15 mouse cellular contexts compared by ENCODE assay signal in genomic region chr7:110739764-110740163, GRCm38 (mm10). TPM values are rescaled to one million over a fixed set of nuclear protein-coding genes. Genes with fewer than 3 reads are reported as not detected.
DNase-seq lines count a peak whose midpoint lies in the region; ATAC-seq and TF ChIP-seq lines count a peak whose summit lies in the region.
"Had no signal": no experiment of that assay in that cellular context is flagged by ENCODE, and none has a peak within 500 bp of the region (broad histone marks: within the 10 kb centered on the region; RNA-seq: fewer than 3 reads in every experiment).

No protein-coding gene starts in this region.

- 48% methylated on average over 5 of the region's 5 CpGs for WGBS in forebrain, postnatal 0 days
- WGBS in forebrain, embryonic 12.5 days: 57% methylated on average over 5 of the region's 5 CpGs
- 42% methylated on average over 5 of the region's 5 CpGs for WGBS in lung, postnatal 0 days
- WGBS in hindbrain, embryonic 12.5 days: 30% methylated on average over 5 of the region's 5 CpGs
- WGBS in neural tube, embryonic 14.5 days: 39% methylated on average over 5 of the region's 5 CpGs

- TF ChIP-seq CTCF in forebrain, postnatal 0 days (IDR thresholded peaks at IDR 0.05; ENCODE audit: low read depth): no peak
- TF ChIP-seq CTCF in lung, postnatal 0 days (IDR thresholded peaks at IDR 0.05): no peak

- no peak overlapping the region; the same call in 1 of the 2 replicates for H3K9ac ChIP-seq in forebrain, postnatal 0 days
- H3K9ac ChIP-seq in forebrain, embryonic 12.5 days: no peak overlapping the region
- no peak overlapping the region for H3K9ac ChIP-seq in lung, postnatal 0 days (replicated peaks; ENCODE audit: low read depth)
- no peak overlapping the region for H3K9ac ChIP-seq in hindbrain, embryonic 12.5 days
- no peak overlapping the region for H3K9ac ChIP-seq in neural tube, embryonic 14.5 days (replicated peaks; ENCODE audit: low read depth, low read length)
- H3K9ac ChIP-seq: embryonic facial prominence, embryonic 12.5 days; liver, embryonic 12.5 days had no signal

- peak overlapping the region; percentile 64 for H3K27ac ChIP-seq in forebrain, postnatal 0 days (ENCODE audit: low read depth, low read length)
- H3K27ac ChIP-seq in forebrain, embryonic 12.5 days: no peak overlapping the region
- H3K27ac ChIP-seq in lung, postnatal 0 days (ENCODE audit: low read length): no peak overlapping the region
- H3K27ac ChIP-seq in hindbrain, embryonic 12.5 days: 0 out of 2 replicates have a peak overlapping the region, but pooled peaks have one; percentile 6
- no peak overlapping the region for H3K27ac ChIP-seq in neural tube, embryonic 14.5 days (ENCODE audit: low read depth, low read length)
- H3K27ac ChIP-seq: embryonic facial prominence, embryonic 12.5 days; heart, embryonic 10.5 days; liver, embryonic 12.5 days had no signal

- no peaks in the 10 kb centered on the region for H3K36me3 ChIP-seq in forebrain, postnatal 0 days (ENCODE audit: insufficient read depth)
- H3K36me3 ChIP-seq in forebrain, embryonic 12.5 days (replicated peaks): no peaks in the 10 kb centered on the region
- H3K36me3 ChIP-seq in lung, postnatal 0 days (ENCODE audit: insufficient read depth, low read length): no peaks in the 10 kb centered on the region
- no peaks in the 10 kb centered on the region for H3K36me3 ChIP-seq in hindbrain, embryonic 12.5 days
- H3K36me3 ChIP-seq in neural tube, embryonic 14.5 days (ENCODE audit: control insufficient read depth, insufficient read depth, low read length): no peaks in the 10 kb centered on the region
- H3K36me3 ChIP-seq: embryonic facial prominence, embryonic 12.5 days; heart, embryonic 10.5 days; liver, embryonic 12.5 days had no signal

- H3K9me3 ChIP-seq in forebrain, postnatal 0 days (ENCODE audit: low read length): no peaks in the 10 kb centered on the region
- no peaks in the 10 kb centered on the region for H3K9me3 ChIP-seq in forebrain, embryonic 12.5 days
- no peaks in the 10 kb centered on the region for H3K9me3 ChIP-seq in lung, postnatal 0 days (ENCODE audit: low read length)
- no peaks in the 10 kb centered on the region for H3K9me3 ChIP-seq in hindbrain, embryonic 12.5 days (replicated peaks)
- no peaks in the 10 kb centered on the region for H3K9me3 ChIP-seq in neural tube, embryonic 14.5 days (ENCODE audit: control insufficient read depth, low read length)
- H3K9me3 ChIP-seq: embryonic facial prominence, embryonic 12.5 days; heart, embryonic 10.5 days had no signal

- no peak for TF ChIP-seq EP300 in lung, postnatal 0 days (IDR thresholded peaks at IDR 0.05)

- no peak overlapping the region for H3K4me3 ChIP-seq in forebrain, postnatal 0 days (ENCODE audit: low read depth, low read length)
- no peak overlapping the region for H3K4me3 ChIP-seq in forebrain, embryonic 12.5 days (replicated peaks)
- H3K4me3 ChIP-seq in lung, postnatal 0 days (ENCODE audit: low read depth, low read length): no peak overlapping the region
- no peak overlapping the region for H3K4me3 ChIP-seq in hindbrain, embryonic 12.5 days
- no peak overlapping the region for H3K4me3 ChIP-seq in neural tube, embryonic 14.5 days (ENCODE audit: low read depth, low read length)
- H3K4me3 ChIP-seq: embryonic facial prominence, embryonic 12.5 days; heart, embryonic 10.5 days; liver, embryonic 12.5 days had no signal

- peak; percentile 42 for ATAC-seq in forebrain, postnatal 0 days
- ATAC-seq in forebrain, embryonic 12.5 days (ENCODE audit: low FRiP score): no peak
- peak; percentile 16 for ATAC-seq in lung, postnatal 0 days
- no peak for ATAC-seq in hindbrain, embryonic 12.5 days (ENCODE audit: low FRiP score)
- 0 out of 2 replicates have a peak, but pooled peaks have one; percentile 24 for ATAC-seq in neural tube, embryonic 14.5 days (ENCODE audit: low read depth)
- ATAC-seq: activated CD4-positive, CD25-positive, alpha-beta regulatory T cell, adult 4 months; liver, embryonic 12.5 days had no signal

- peak; percentile 36 for DNase-seq in forebrain, postnatal 0 days
- DNase-seq in lung, postnatal 0 days (ENCODE audit: low spot score): peak; percentile 34
- DNase-seq in lung, postnatal 14 days: no peak
- no peak for DNase-seq in embryo, embryonic 10.5 days (ENCODE audit: low spot score)
- no peak for DNase-seq in liver
- DNase-seq: heart, postnatal 4 days; kidney, postnatal 10 days; thymus, postnatal 4 days had no signal

- no peak overlapping the region for H3K4me2 ChIP-seq in forebrain, postnatal 0 days (ENCODE audit: low read depth)
- H3K4me2 ChIP-seq in forebrain, embryonic 12.5 days: no peak overlapping the region
- H3K4me2 ChIP-seq in lung, postnatal 0 days (replicated peaks; ENCODE audit: low read depth, low read length): no peak overlapping the region
- H3K4me2 ChIP-seq in hindbrain, embryonic 12.5 days (replicated peaks): no peak overlapping the region
- no peak overlapping the region for H3K4me2 ChIP-seq in neural tube, embryonic 14.5 days (ENCODE audit: low read depth, low read length)
- H3K4me2 ChIP-seq: embryonic facial prominence, embryonic 12.5 days; liver, embryonic 12.5 days had no signal

- H3K27me3 ChIP-seq in forebrain, postnatal 0 days (ENCODE audit: insufficient read depth, low read length): no peaks in the 10 kb centered on the region
- no peaks in the 10 kb centered on the region for H3K27me3 ChIP-seq in forebrain, embryonic 12.5 days
- no peaks in the 10 kb centered on the region for H3K27me3 ChIP-seq in lung, postnatal 0 days (replicated peaks; ENCODE audit: insufficient read depth, low read length)
- H3K27me3 ChIP-seq in hindbrain, embryonic 12.5 days: no peaks in the 10 kb centered on the region
- no peaks in the 10 kb centered on the region for H3K27me3 ChIP-seq in neural tube, embryonic 14.5 days (ENCODE audit: control insufficient read depth, insufficient read depth, low read length)
- H3K27me3 ChIP-seq: embryonic facial prominence, embryonic 12.5 days had no signal

- 0 out of 2 replicates have a peak, but pooled peaks cover 6% of the 10 kb centered on the region for H3K4me1 ChIP-seq in forebrain, postnatal 0 days (ENCODE audit: insufficient read depth)
- H3K4me1 ChIP-seq in forebrain, embryonic 12.5 days: peaks cover 14% of the 10 kb centered on the region
- no peaks in the 10 kb centered on the region for H3K4me1 ChIP-seq in lung, postnatal 0 days (ENCODE audit: insufficient read depth, low read depth, low read length)
- H3K4me1 ChIP-seq in hindbrain, embryonic 12.5 days: peaks cover 14% of the 10 kb centered on the region
- H3K4me1 ChIP-seq in neural tube, embryonic 14.5 days (ENCODE audit: control insufficient read depth, insufficient read depth, low read length): peaks cover 3% of the 10 kb centered on the region; the same call in 1 of the 2 replicates
- H3K4me1 ChIP-seq: liver, embryonic 12.5 days had no signal

RNA-seq across cellular contexts. Expression of gene Ampd3, which starts 28.2 kb away (rescaled TPM):
- 9.9 and 11.0 TPM in 2 replicates for total RNA-seq in forebrain, postnatal 0 days (2014; rRNA removed)
- 4.8 and 8.6 TPM in 2 replicates for polyA plus RNA-seq in forebrain, postnatal 0 days (2015; fragmentation: Nextera tagmentation; extraction: Ambion mirVana)
- 0.94 and 1.2 TPM in 2 replicates for polyA plus RNA-seq in forebrain, embryonic 12.5 days (2016; fragmentation: Nextera tagmentation; extraction: Ambion mirVana)
- polyA plus RNA-seq in lung, postnatal 0 days (2015; fragmentation: Nextera tagmentation; extraction: Ambion mirVana): 5.0 and 5.2 TPM in 2 replicates
- 4.0 TPM in 2 replicates for polyA plus RNA-seq in hindbrain, embryonic 12.5 days (2016; fragmentation: Nextera tagmentation; extraction: Ambion mirVana)
- polyA plus RNA-seq in neural tube, embryonic 14.5 days (2014; fragmentation: Nextera tagmentation; extraction: Ambion mirVana): 9.1 and 10.9 TPM in 2 replicates

Comparison
In these comparisons a context has a peak if more than half of its experiments do, and no peak if none do; other contexts are left out.
1. ATAC-seq: peak in forebrain, postnatal 0 days (single experiment), lung, postnatal 0 days (single experiment) and neural tube, embryonic 14.5 days (single experiment); none in forebrain, embryonic 12.5 days (single experiment) and hindbrain, embryonic 12.5 days (single experiment).
2. DNase-seq: peak in forebrain, postnatal 0 days (single experiment) and lung, postnatal 0 days (single experiment); none in lung, postnatal 14 days (single experiment), embryo, embryonic 10.5 days (single experiment) and liver (single experiment).
3. H3K27ac ChIP-seq: peak in forebrain, postnatal 0 days (single experiment) and hindbrain, embryonic 12.5 days (single experiment); none in forebrain, embryonic 12.5 days (single experiment), lung, postnatal 0 days (single experiment) and neural tube, embryonic 14.5 days (single experiment).